Mouse (Mus musculus) bone marrow macrophage, adult 2 months (primary cell): Measurements from ENCODE around the gene Pnpla2. TPM values are rescaled to one million over a fixed set of nuclear protein-coding genes. Genes with fewer than 3 reads are reported as not detected.

Experiments used
- H3K27ac ChIP-seq: 2 replicates; pipeline ENCODE4 v1.5.1; 2012; ENCODE audit warnings: low read depth, low read length; ENCODE audit not compliant: insufficient read depth
- H3K4me1 ChIP-seq: 2 replicates; pipeline ENCODE4 v1.6.1; 2012; ENCODE audit warnings: low read length; ENCODE audit not compliant: control insufficient read depth, insufficient read depth
- H3K4me3 ChIP-seq: 2 replicates; pipeline ENCODE4 v1.5.1; 2012; ENCODE audit warnings: mild to moderate bottlenecking, low read length, moderate library complexity; ENCODE audit not compliant: insufficient read depth
- CTCF ChIP-seq: IDR thresholded peaks from 2 replicates; pipeline ENCODE4 v1.5.1; 2012; ENCODE audit warnings: low read depth, mild to moderate bottlenecking, low read length, moderate library complexity
- POLR2A ChIP-seq: IDR thresholded peaks from 2 replicates; pipeline ENCODE4 v1.6.1; 2012; ENCODE audit warnings: mild to moderate bottlenecking, low read depth, low read length, borderline replicate concordance
- polyA plus RNA-seq: library from polyadenylated mRNA; stranded (reverse); fragments of >200 nt; gene quantifications from 2 replicates; pipeline ENCODE4 v1.2.4, GENCODE M21; 2012; ENCODE audit not compliant: missing spikeins, insufficient read depth, insufficient read length

Gene Pnpla2
- polyA plus RNA-seq, 1 experiment = 94.0 TPM

GRCm38 (mm10) chr7:141431434-141432185 is 23.4 kb upstream of the Pnpla2 start:
- Histone ChIP-seq H3K4me1 (peaks cover 21% of the 10 kb centered on the region), H3K4me3 (no peak overlapping the region), H3K27ac (no peak overlapping the region)
- TF ChIP-seq CTCF = no peak
- no peak for TF ChIP-seq POLR2A

- H3K4me3 ChIP-seq = no peak overlapping the region
- no peak overlapping the region for H3K27ac ChIP-seq
- peaks cover 21% of the 10 kb centered on the region for H3K4me1 ChIP-seq
- no peak for TF ChIP-seq POLR2A
- no peak for TF ChIP-seq CTCF
Observed at GRCm38 (mm10) chr7:141432186-141432611, 22.8 kb upstream of the Pnpla2 start.

GRCm38 (mm10) chr7:141432741-141433516 is 22.1 kb upstream of the Pnpla2 start:
- TF ChIP-seq POLR2A (no peak), CTCF (no peak)
- no peak overlapping the region for H3K27ac ChIP-seq

GRCm38 (mm10) chr7:141433517-141434400 is 21.2 kb upstream of the Pnpla2 start:
- Histone ChIP-seq H3K27ac (no peak overlapping the region), H3K4me1 (peaks cover 14% of the 10 kb centered on the region), H3K4me3 (peak overlapping the region; percentile 62)
- TF ChIP-seq CTCF (no peak), POLR2A (no peak)

More at GRCm38 (mm10) chr7:141432741-141433516, 22.1 kb upstream of the Pnpla2 start:
- no peak overlapping the region for H3K4me3 ChIP-seq
- peaks cover 21% of the 10 kb centered on the region for H3K4me1 ChIP-seq

- TF ChIP-seq POLR2A (no peak), CTCF (no peak)
- Histone ChIP-seq H3K4me3 (peak overlapping the region; percentile 62), H3K27ac (no peak overlapping the region), H3K4me1 (peaks cover 12% of the 10 kb centered on the region)
Observed at GRCm38 (mm10) chr7:141434464-141434863, 20.5 kb upstream of the Pnpla2 start.

- Histone ChIP-seq H3K27ac (peak overlapping the region; percentile 45), H3K4me3 (peak overlapping the region; percentile 62), H3K4me1 (peaks cover 12% of the 10 kb centered on the region)
- TF ChIP-seq POLR2A (no peak), CTCF (no peak)
Observed at GRCm38 (mm10) chr7:141435129-141435855, 19.7 kb upstream of the Pnpla2 start.

GRCm38 (mm10) chr7:141435856-141436522 is 19.0 kb upstream of the Pnpla2 start:
- Histone ChIP-seq H3K4me1 (peaks cover 15% of the 10 kb centered on the region), H3K4me3 (peak overlapping the region; percentile 94)
- TF ChIP-seq CTCF (no peak), POLR2A (no peak)

GRCm38 (mm10) chr7:141436523-141436892 is 18.5 kb upstream of the Pnpla2 start:
- Histone ChIP-seq H3K4me1 (peaks cover 15% of the 10 kb centered on the region), H3K27ac (peak overlapping the region; percentile 58), H3K4me3 (peak overlapping the region; percentile 94)
- TF ChIP-seq CTCF = no peak
- TF ChIP-seq POLR2A = no peak

More at GRCm38 (mm10) chr7:141435856-141436522, 19.0 kb upstream of the Pnpla2 start:
- peak overlapping the region; percentile 58 for H3K27ac ChIP-seq
